Mouse (Mus musculus) adrenal gland, adult 10 weeks (tissue): ENCODE data around the gene Smagp. TPM values are rescaled to one million over a fixed set of nuclear protein-coding genes. Genes with fewer than 3 reads are reported as not detected.

Experiments used
- polyA plus RNA-seq: library from polyadenylated mRNA; stranded (reverse); fragments of 350-450 nt; fragmentation: Illumina TruSeq; extraction: RNeasy Lipid Tissue Mini Kit (QIAGEN cat#74804); gene quantifications from one replicate; pipeline ENCODE4 v1.2.3, GENCODE M21; 2014; ENCODE audit warnings: low read depth, low replicate concordance

Smagp gene
- not detected for polyA plus RNA-seq

GRCm38 (mm10) chr15:100636700-100637501 is at the start of gene Smagp:
Smagp (minus strand) TSS chr15:100636940.

GRCm38 (mm10) chr15:100669337-100669736 is 32.6 kb upstream of the Smagp start, which contains the start of gene Bin2:
Bin2 (minus strand) TSS chr15:100669553.

GRCm38 (mm10) chr15:100614996-100615824 is 21.5 kb downstream of the Smagp start, which contains the start of gene Dazap2:
Dazap2 (plus strand) TSS chr15:100615349.

GRCm38 (mm10) chr15:100599276-100600046 is 37.3 kb downstream of the Smagp start, which contains the start of gene Pou6f1:
Pou6f1 (minus strand) TSS chr15:100599984.

Other genes with a start within 250 kb of the Smagp start
- not detected for gene Gm5475, start 214.8 kb downstream of the Smagp start, polyA plus RNA-seq
- gene Slc11a2, start 211.9 kb downstream of the Smagp start, polyA plus RNA-seq: 18.3 TPM
- gene Letmd1, start 167.9 kb downstream of the Smagp start, polyA plus RNA-seq: 57.9 TPM
- gene Csrnp2, start 141.5 kb downstream of the Smagp start, polyA plus RNA-seq: 3.6 TPM
- 8.3 TPM for gene Tfcp2, start 84.9 kb downstream of the Smagp start, polyA plus RNA-seq
- gene Pou6f1, start 37.0 kb downstream of the Smagp start, polyA plus RNA-seq: 3.3 TPM
- 295 TPM for gene Dazap2, start 21.6 kb downstream of the Smagp start, polyA plus RNA-seq
- 2.2 TPM for gene Bin2, start 32.6 kb upstream of the Smagp start, polyA plus RNA-seq
- 13.3 TPM for gene Cela1, start 51.0 kb upstream of the Smagp start, polyA plus RNA-seq
- gene Galnt6, start 92.4 kb upstream of the Smagp start, polyA plus RNA-seq: 1.0 TPM
- gene Slc4a8, start 124.8 kb upstream of the Smagp start, polyA plus RNA-seq: 4.5 TPM
- gene Scn8a, start 232.9 kb upstream of the Smagp start, polyA plus RNA-seq: 3.0 TPM